Mouse (Mus musculus): ENCODE results near the gene Sergef.

The Sergef gene

GRCm38 (mm10) chr7:46575897-46576296 lies 63.7 kb downstream of the Sergef start:
- DNase-seq (ENCODE audit: low spot score), result no peak

- no peak for DNase-seq (ENCODE audit: low spot score)
These were observed 66.6 kb downstream of the Sergef start for GRCm38 (mm10) chr7:46572803-46573594.

DNA sequence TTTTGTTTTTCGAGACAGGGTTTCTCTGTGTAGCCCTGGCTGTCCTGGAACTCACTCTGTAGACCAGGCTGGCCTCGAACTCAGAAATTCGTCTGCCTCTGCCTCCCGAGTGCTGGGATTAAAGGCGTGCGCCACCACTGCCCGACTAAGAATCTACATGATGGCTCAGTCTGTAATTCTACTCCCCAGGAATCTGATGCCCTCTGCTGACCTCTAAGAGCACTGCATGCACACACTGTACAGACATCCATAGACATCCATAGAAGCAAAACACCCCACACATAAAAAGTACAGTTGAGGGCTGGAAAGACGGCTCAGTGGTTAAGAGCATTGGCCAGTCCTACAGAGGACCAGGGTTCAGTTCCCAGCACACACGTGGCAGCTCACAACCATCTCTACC lies 70.1 kb downstream of the Sergef start:
- peak; percentile 42 for DNase-seq (ENCODE audit: low spot score)

DNA sequence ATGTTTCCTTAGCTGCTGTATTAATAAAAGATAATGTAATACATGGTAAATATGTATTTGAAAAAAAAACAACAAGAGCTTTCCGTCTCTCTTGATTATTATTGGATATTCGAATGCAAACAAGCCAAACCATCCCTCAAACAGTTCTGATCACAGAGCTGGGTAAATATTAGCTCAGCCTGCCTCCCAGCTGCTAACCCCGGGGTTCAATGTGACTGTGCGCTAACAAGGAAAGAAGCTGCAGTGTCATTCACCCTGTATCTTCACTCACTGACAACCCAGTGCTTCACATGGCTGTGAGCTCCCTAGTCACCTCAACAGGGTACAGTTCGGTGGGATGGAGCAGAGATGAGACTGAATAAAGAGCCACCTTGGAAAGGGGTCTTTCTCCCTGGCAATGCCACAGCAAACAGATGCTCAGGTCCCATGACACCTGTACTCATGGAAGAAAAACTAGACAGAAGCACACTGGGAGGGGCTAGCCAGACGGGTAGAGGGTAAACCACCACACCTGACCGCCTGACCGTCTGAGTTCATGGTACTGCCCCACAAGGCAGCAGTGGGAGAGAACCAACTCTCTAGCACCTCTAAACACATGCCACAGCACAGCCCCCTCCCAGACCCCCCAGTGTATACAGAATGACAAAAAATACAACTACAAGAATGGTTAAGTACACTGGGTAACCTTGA lies 73.1 kb downstream of the Sergef start:
- DNase-seq (ENCODE audit: low spot score), result no peak

DNA sequence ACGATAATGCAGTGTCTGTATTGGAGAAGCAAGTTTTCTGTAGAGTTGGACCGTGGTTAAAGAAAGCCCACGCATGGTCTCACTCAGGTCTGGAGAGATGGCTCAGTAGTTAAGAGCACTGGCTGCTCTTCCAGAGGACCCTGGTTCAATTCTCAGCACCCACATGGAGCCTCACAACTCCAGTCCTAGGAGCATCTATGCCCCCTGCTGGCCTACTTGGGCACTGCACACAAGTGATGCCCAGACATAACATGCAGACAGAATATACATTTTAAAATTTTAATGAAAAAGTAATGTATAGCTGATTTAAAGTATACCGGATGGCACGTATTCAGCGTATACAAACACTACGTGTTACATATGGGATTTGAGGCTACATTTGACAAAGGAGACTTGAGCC lies 74.2 kb downstream of the Sergef start:
- no peak for DNase-seq (ENCODE audit: low spot score)

- no peak for DNase-seq (ENCODE audit: low spot score)
These were observed 75.8 kb downstream of the Sergef start for GRCm38 (mm10) chr7:46563801-46564200.

DNA sequence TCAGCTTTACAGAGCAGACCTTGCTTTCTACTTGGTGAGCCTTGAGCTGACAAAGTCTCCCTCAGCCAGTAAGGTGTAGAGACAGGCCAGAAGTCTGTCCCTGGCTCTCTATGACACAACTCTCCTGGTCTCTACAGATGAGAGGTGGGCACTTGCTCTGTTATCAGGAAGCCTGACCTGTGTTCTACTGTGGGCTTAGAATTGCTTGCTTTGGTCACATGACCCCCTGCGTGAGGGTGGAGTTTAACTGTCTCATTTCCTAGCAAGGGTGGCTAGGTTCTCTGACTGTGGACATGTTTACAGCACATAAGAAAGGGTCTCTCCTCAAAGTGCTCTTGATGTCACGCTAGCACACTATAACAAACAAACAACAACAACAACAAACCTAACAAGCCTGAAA lies 79.5 kb downstream of the Sergef start:
- DNase-seq (ENCODE audit: low spot score), result no peak

DNA sequence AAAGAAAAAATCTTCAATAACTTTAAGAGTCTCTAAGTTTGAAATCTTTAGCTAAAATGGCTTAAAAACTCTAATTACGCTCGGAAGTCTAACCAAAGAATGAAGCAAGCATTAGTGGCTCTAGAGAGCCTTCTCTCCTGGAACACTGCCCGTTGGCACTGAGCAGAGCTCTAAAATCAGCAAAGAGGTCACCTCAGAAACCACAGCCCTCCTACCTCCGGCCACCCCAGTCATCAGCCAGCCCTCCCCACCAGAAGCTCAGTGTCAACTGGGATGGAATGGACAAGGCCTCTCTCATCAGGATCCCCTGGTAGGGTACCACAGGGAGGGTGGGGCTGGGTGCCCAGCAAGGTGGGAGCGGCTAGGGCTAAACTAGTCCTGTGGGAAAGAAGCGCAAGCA lies 80.0 kb downstream of the Sergef start:
- no peak for DNase-seq (ENCODE audit: low spot score)

- DNase-seq (ENCODE audit: low spot score), result no peak
These were observed 80.6 kb downstream of the Sergef start for GRCm38 (mm10) chr7:46559006-46559405.

DNA sequence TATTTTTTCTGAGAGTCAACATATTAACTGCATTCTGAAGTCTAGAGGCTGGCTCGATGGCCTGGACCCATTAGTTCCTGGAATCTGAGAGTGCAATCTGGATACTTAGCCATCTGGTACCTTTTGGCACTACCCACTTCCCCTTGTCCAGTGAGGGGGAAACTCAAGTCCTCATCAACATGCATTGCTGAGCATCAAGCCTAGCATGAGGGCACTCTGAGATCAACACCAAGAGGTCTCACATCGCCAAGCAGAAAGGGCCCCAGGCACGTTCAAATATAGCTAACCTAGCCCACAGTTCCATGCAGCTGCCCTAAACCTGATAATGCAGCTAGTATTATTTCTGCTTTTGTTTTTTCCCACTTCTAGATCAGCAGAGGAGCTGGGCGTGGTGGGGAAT lies 81.6 kb downstream of the Sergef start:
- no peak for DNase-seq (ENCODE audit: low spot score)

- no peak for DNase-seq (ENCODE audit: low spot score)
These were observed 82.2 kb downstream of the Sergef start for GRCm38 (mm10) chr7:46557387-46557786.

- DNase-seq (ENCODE audit: low spot score), result peak; percentile 43
These were observed 83.1 kb downstream of the Sergef start for GRCm38 (mm10) chr7:46556358-46557118.

GRCm38 (mm10) chr7:46555731-46556130 lies 83.9 kb downstream of the Sergef start:
- no peak for DNase-seq (ENCODE audit: low spot score)

DNA sequence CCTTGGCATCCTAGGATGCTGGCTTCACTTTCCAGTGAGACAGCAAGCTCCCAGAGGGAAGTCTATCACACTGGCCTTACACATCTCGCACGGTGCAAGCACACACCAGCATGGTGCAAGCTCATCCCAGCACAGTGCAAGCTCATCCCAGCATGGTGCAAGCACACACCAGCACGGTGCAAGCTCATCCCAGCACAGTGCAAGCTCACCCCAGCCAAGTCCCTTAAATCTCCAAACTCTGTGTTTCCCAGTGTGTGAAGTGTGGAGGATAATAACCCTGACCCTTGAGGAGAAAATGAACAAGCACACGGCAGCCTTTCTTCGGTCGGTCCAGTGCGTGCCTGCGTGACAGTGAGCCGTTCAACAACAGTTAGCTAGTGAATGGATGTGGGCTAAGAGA lies 84.8 kb downstream of the Sergef start:
- DNase-seq (ENCODE audit: low spot score), result no peak

DNA sequence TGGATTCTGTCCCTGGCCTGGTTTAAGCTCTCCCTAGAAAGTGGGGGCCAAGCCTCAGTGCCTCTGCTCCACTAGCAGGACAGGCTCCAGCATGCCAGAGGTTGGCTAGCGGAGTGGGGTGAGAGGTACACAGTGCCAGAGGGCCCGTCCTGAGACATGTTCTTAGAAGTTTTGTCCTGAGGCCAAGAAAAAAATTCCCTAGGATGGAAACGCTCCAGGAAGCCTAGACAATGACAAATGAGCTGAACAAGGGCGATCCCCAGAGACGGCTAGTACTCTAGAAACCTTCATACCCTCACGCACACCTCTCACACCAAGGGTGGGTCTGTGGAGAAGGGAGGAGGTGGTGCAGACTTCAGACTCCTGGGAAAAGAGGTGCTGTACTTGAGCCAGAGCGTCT lies 85.6 kb downstream of the Sergef start:
- no peak for DNase-seq (ENCODE audit: low spot score)

- no peak for DNase-seq (ENCODE audit: low spot score)
These were observed 87.5 kb downstream of the Sergef start for GRCm38 (mm10) chr7:46551935-46552752.

- no peak for DNase-seq (ENCODE audit: low spot score)
These were observed 88.4 kb downstream of the Sergef start for GRCm38 (mm10) chr7:46551173-46551572.

- DNase-seq (ENCODE audit: low spot score), result no peak
These were observed 91.5 kb downstream of the Sergef start for GRCm38 (mm10) chr7:46548124-46548523.

GRCm38 (mm10) chr7:46547642-46548041 lies 92.0 kb downstream of the Sergef start:
- DNase-seq (ENCODE audit: low spot score), result no peak

GRCm38 (mm10) chr7:46546539-46546938 lies 93.1 kb downstream of the Sergef start:
- DNase-seq (ENCODE audit: low spot score), result no peak

DNA sequence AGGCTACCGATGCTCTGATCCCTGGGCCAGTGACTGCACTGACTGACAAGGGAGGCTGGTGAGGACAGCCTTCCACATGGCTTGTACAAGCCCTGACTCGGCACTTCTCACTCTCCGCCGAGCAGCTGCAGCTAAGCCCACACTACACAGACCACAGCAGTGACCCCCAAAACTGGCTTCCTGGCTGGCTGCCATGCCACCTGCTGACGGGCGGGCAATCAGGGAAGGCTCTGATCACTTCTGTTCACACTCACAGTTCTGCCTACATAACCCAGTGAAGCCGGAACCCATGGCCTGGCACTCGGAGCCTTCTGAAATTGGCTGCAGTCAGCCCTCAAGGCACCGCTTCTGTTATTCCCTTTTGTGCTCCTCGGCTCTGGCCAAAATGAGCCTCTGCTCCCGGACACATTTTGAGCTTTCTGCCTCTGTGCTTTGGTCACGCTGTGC lies 95.4 kb downstream of the Sergef start:
- DNase-seq (ENCODE audit: low spot score), result no peak

DNA sequence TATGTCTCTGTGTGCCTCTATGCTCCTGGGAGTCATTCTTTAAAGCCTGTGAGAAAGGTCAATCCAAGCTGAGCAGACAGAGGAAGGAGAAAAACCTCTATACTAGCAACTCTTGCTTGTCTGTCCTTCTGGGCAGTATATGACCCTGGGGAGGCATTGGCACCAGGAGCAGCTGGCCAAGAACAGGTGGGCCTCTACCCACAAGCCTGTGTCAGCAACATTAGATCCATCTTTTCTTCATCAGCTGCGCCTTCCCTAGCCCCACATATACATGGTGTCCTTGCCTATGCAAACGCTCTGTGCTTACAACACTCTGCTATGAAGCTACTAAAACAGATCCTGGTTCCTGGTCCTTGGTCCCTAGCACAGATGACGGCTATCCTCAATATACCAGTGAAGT lies 97.5 kb downstream of the Sergef start:
- no peak for DNase-seq (ENCODE audit: low spot score)
